Mouse (Mus musculus) MEL (cell line): Measurements from ENCODE around the gene Riok1. TPM values are rescaled to one million over a fixed set of nuclear protein-coding genes. Genes with fewer than 3 reads are reported as not detected.

Source experiments
- DNase-seq: peaks from one replicate; pipeline ENCODE4 v3.0.0; 2011; ENCODE audit warnings: low read depth, low spot score
- H3K27ac ChIP-seq: 2 replicates; pipeline ENCODE4 v1.5.1; 2012; ENCODE audit warnings: low read depth, mild to moderate bottlenecking, control low read depth, low read length, moderate library complexity; ENCODE audit not compliant: control insufficient read depth
- H3K27me3 ChIP-seq, 2 experiments: fragments of 150-350 bp in 1 of 2; sonication (generic) in 1 of 2; 2 replicates each; pipeline ENCODE4 v1.6.1; 2012; ENCODE audit warnings: low read length in 2 of 2, mild to moderate bottlenecking in 2 of 2, improper control_type of control experiment in 1 of 2, moderate library complexity in 1 of 2; ENCODE audit not compliant: insufficient read depth in 2 of 2, control insufficient read depth in 1 of 2
- H3K36me3 ChIP-seq, 2 experiments: 2 replicates each; pipeline ENCODE4 v1.6.1; 2012 to 2014; ENCODE audit warnings: low read length in 2 of 2, improper control_type of control experiment in 1 of 2, inconsistent platforms in 1 of 2, mild to moderate bottlenecking in 1 of 2; ENCODE audit not compliant: insufficient read depth in 2 of 2, control insufficient read depth in 1 of 2
- H3K4me1 ChIP-seq, 2 experiments: fragments of 150-350 bp in 1 of 2; sonication (generic) in 1 of 2; 2 replicates each; pipeline ENCODE4 v1.6.1; 2012; ENCODE audit warnings: low read length in 2 of 2, improper control_type of control experiment in 1 of 2, mild to moderate bottlenecking in 1 of 2; ENCODE audit not compliant: insufficient read depth in 2 of 2, control insufficient read depth in 1 of 2
- H3K4me3 ChIP-seq, 2 experiments: fragments of 150-350 bp in 1 of 2; sonication (generic) in 1 of 2; 2 replicates each; pipeline ENCODE4 v1.5.1; 2012; ENCODE audit warnings: low read depth in 2 of 2, low read length in 2 of 2, mild to moderate bottlenecking in 2 of 2, moderate library complexity in 2 of 2, control low read depth in 1 of 2, improper control_type of control experiment in 1 of 2; ENCODE audit not compliant: control insufficient read depth in 1 of 2, insufficient read depth in 1 of 2
- H3K79me2 ChIP-seq: 2 replicates; pipeline ENCODE4 v1.6.1; 2012; ENCODE audit warnings: mild to moderate bottlenecking, low read length, moderate library complexity; ENCODE audit not compliant: control insufficient read depth, poor library complexity, insufficient read depth
- H3K9ac ChIP-seq: 2 replicates; pipeline ENCODE4 v1.6.1; 2012; ENCODE audit warnings: low read depth, mild to moderate bottlenecking, control low read depth, low read length, moderate library complexity; ENCODE audit not compliant: control insufficient read depth, poor library complexity, severe bottlenecking
- H3K9me3 ChIP-seq: fragments of 150-350 bp; sonication (generic); replicated peaks from 2 replicates; pipeline ENCODE4 v1.6.1; 2012; ENCODE audit warnings: mild to moderate bottlenecking, low read length, improper control_type of control experiment, moderate library complexity; ENCODE audit not compliant: insufficient read depth
- BHLHE40 ChIP-seq: IDR thresholded peaks from 2 replicates; pipeline ENCODE4 v1.6.1; 2012; ENCODE audit warnings: low read depth, mild to moderate bottlenecking, inconsistent platforms, low read length, improper control_type of control experiment, borderline replicate concordance
- CHD1 ChIP-seq: IDR thresholded peaks from 2 replicates; pipeline ENCODE4 v1.6.1; 2012; ENCODE audit warnings: low read depth, mild to moderate bottlenecking, inconsistent platforms, low read length, improper control_type of control experiment
- CHD2 ChIP-seq: IDR thresholded peaks from 2 replicates; pipeline ENCODE4 v1.6.1; 2011; ENCODE audit warnings: low read length, improper control_type of control experiment
- CTCF ChIP-seq, 3 experiments: IDR thresholded peaks in 2 of 3; conservative IDR thresholded peaks in 1 of 3; 2 replicates each; pipeline ENCODE4 v1.5.1; 2011 to 2012; ENCODE audit warnings: low read length in 3 of 3, low read depth in 2 of 3, mild to moderate bottlenecking in 2 of 3, improper control_type of control experiment in 1 of 3, inconsistent platforms in 1 of 3, mixed read lengths in 1 of 3, moderate library complexity in 1 of 3; ENCODE audit not compliant: control insufficient read depth in 1 of 3, insufficient read depth in 1 of 3, poor library complexity in 1 of 3, severe bottlenecking in 1 of 3
- E2F4 ChIP-seq: IDR thresholded peaks from 2 replicates; pipeline ENCODE4 v1.6.1; 2011; ENCODE audit warnings: low read depth, low read length, improper control_type of control experiment, borderline replicate concordance
- ELF1 ChIP-seq: IDR thresholded peaks from 2 replicates; pipeline ENCODE4 v1.6.1; 2014; ENCODE audit warnings: low read depth, mild to moderate bottlenecking, inconsistent platforms, low read length, improper control_type of control experiment, moderate library complexity
- EP300 ChIP-seq, 2 experiments: IDR thresholded peaks; 2 replicates each; pipeline ENCODE4 v1.6.1; 2011; ENCODE audit warnings: improper control_type of control experiment in 2 of 2, low read length in 2 of 2, low read depth in 1 of 2, mild to moderate bottlenecking in 1 of 2
- ETS1 ChIP-seq: IDR thresholded peaks from 2 replicates; pipeline ENCODE4 v1.6.1; 2012; ENCODE audit warnings: low read depth, mild to moderate bottlenecking, inconsistent platforms, low read length, improper control_type of control experiment, moderate library complexity
- HCFC1 ChIP-seq: IDR thresholded peaks from 2 replicates; pipeline ENCODE4 v1.6.1; 2012; ENCODE audit warnings: low read depth, mild to moderate bottlenecking, inconsistent platforms, low read length, improper control_type of control experiment, moderate library complexity
- JUND ChIP-seq: IDR thresholded peaks from 2 replicates; pipeline ENCODE4 v1.6.1; 2011; ENCODE audit warnings: low read depth, mild to moderate bottlenecking, improper control_type of control experiment, low read length
- KAT2A ChIP-seq: conservative IDR thresholded peaks from 2 replicates; pipeline ENCODE4 v1.6.1; 2012; ENCODE audit warnings: low read depth, low read length, improper control_type of control experiment, inconsistent platforms
- MAFK ChIP-seq: IDR thresholded peaks from 2 replicates; pipeline ENCODE4 v1.6.1; 2011; ENCODE audit warnings: low read depth, mild to moderate bottlenecking, low read length, improper control_type of control experiment, borderline replicate concordance
- MAX ChIP-seq: IDR thresholded peaks from 2 replicates; pipeline ENCODE4 v1.6.1; 2011; ENCODE audit warnings: low read length, improper control_type of control experiment
- MAZ ChIP-seq: IDR thresholded peaks from 2 replicates; pipeline ENCODE4 v1.6.1; 2012; ENCODE audit warnings: low read depth, mild to moderate bottlenecking, inconsistent platforms, low read length, improper control_type of control experiment
- MEF2A ChIP-seq: IDR thresholded peaks from 2 replicates; pipeline ENCODE4 v1.6.1; 2014; ENCODE audit warnings: low read depth, mild to moderate bottlenecking, inconsistent platforms, low read length, improper control_type of control experiment; ENCODE audit not compliant: poor library complexity, insufficient replicate concordance, severe bottlenecking; ENCODE audit errors: extremely low read depth
- MXI1 ChIP-seq: IDR thresholded peaks from 2 replicates; pipeline ENCODE4 v1.6.1; 2011; ENCODE audit warnings: mild to moderate bottlenecking, low read depth, low read length, improper control_type of control experiment
- MYB ChIP-seq: IDR thresholded peaks from 2 replicates; pipeline ENCODE4 v1.6.1; 2011; ENCODE audit warnings: mild to moderate bottlenecking, low read depth, low read length, improper control_type of control experiment
- MYC ChIP-seq: IDR thresholded peaks from 2 replicates; pipeline ENCODE4 v1.6.1; 2011; ENCODE audit warnings: low read depth, mild to moderate bottlenecking, low read length, improper control_type of control experiment, moderate library complexity
- NELFE ChIP-seq: IDR thresholded peaks from 2 replicates; pipeline ENCODE4 v1.6.1; 2011; ENCODE audit warnings: low read depth, low read length, improper control_type of control experiment
- NRF1 ChIP-seq: IDR thresholded peaks from 2 replicates; pipeline ENCODE4 v1.6.1; 2014; ENCODE audit warnings: low read depth, mild to moderate bottlenecking, inconsistent platforms, low read length, improper control_type of control experiment, moderate library complexity; ENCODE audit not compliant: poor library complexity, insufficient read depth, severe bottlenecking
- POLR2A ChIP-seq, 2 experiments: IDR thresholded peaks; 2 replicates each; pipeline ENCODE4 v1.6.1; 2011 to 2012; ENCODE audit warnings: low read length in 2 of 2, mild to moderate bottlenecking in 2 of 2, control low read depth in 1 of 2, improper control_type of control experiment in 1 of 2, low read depth in 1 of 2, moderate library complexity in 1 of 2; ENCODE audit not compliant: control insufficient read depth in 1 of 2, insufficient read depth in 1 of 2, poor library complexity in 1 of 2
- POLR2AphosphoS2 ChIP-seq: IDR thresholded peaks from 2 replicates; pipeline ENCODE4 v1.6.1; 2011; ENCODE audit warnings: low read length, improper control_type of control experiment
- POLR2AphosphoS5 ChIP-seq: IDR thresholded peaks from 2 replicates; pipeline ENCODE4 v1.6.1; 2012; ENCODE audit warnings: low read depth, borderline replicate concordance, mild to moderate bottlenecking, inconsistent platforms, low read length, moderate library complexity, mixed read lengths
- RAD21 ChIP-seq: IDR thresholded peaks from 2 replicates; pipeline ENCODE4 v1.6.1; 2011; ENCODE audit warnings: mild to moderate bottlenecking, low read depth, low read length, improper control_type of control experiment
- RCOR1 ChIP-seq: IDR thresholded peaks from 2 replicates; pipeline ENCODE4 v1.6.1; 2012; ENCODE audit warnings: low read depth, mild to moderate bottlenecking, inconsistent platforms, low read length, improper control_type of control experiment
- SIN3A ChIP-seq: IDR thresholded peaks from 2 replicates; pipeline ENCODE4 v1.6.1; 2012; ENCODE audit warnings: low read length, improper control_type of control experiment, inconsistent platforms
- TAL1 ChIP-seq: IDR thresholded peaks from 2 replicates; pipeline ENCODE4 v1.6.1; 2012; ENCODE audit warnings: mild to moderate bottlenecking, inconsistent platforms, low read length, moderate library complexity, mixed read lengths
- TBP ChIP-seq: IDR thresholded peaks from 2 replicates; pipeline ENCODE4 v1.8.0; 2011; ENCODE audit warnings: low read depth, low read length, improper control_type of control experiment
- TCF12 ChIP-seq: IDR thresholded peaks from 2 replicates; pipeline ENCODE4 v1.6.1; 2014; ENCODE audit warnings: low read depth, mild to moderate bottlenecking, inconsistent platforms, low read length, improper control_type of control experiment, moderate library complexity
- UBTF ChIP-seq: IDR thresholded peaks from 2 replicates; pipeline ENCODE4 v1.6.1; 2012; ENCODE audit warnings: low read depth, mild to moderate bottlenecking, inconsistent platforms, low read length, improper control_type of control experiment, moderate library complexity, borderline replicate concordance; ENCODE audit not compliant: insufficient read depth
- USF1 ChIP-seq: IDR thresholded peaks from 2 replicates; pipeline ENCODE4 v1.6.1; 2014; ENCODE audit warnings: low read depth, mild to moderate bottlenecking, inconsistent platforms, low read length, improper control_type of control experiment, moderate library complexity
- USF2 ChIP-seq, 2 experiments: IDR thresholded peaks; 2 replicates each; pipeline ENCODE4 v1.6.1; 2011 to 2012; ENCODE audit warnings: improper control_type of control experiment in 2 of 2, low read length in 2 of 2, borderline replicate concordance in 1 of 2, inconsistent platforms in 1 of 2, low read depth in 1 of 2, mild to moderate bottlenecking in 1 of 2; ENCODE audit not compliant: insufficient read depth in 1 of 2
- ZC3H11A ChIP-seq: IDR thresholded peaks from 2 replicates; pipeline ENCODE4 v1.6.1; 2012; ENCODE audit warnings: low read depth, mild to moderate bottlenecking, inconsistent platforms, low read length, improper control_type of control experiment
- ZKSCAN1 ChIP-seq: IDR thresholded peaks from 2 replicates; pipeline ENCODE4 v1.6.1; 2012; ENCODE audit warnings: low read depth, mild to moderate bottlenecking, inconsistent platforms, low read length, improper control_type of control experiment, moderate library complexity
- ZMIZ1 ChIP-seq: IDR thresholded peaks from 2 replicates; pipeline ENCODE4 v1.6.1; 2012; ENCODE audit warnings: low read depth, mild to moderate bottlenecking, inconsistent platforms, low read length, improper control_type of control experiment, moderate library complexity
- ZNF384 ChIP-seq: IDR thresholded peaks from 2 replicates; pipeline ENCODE4 v1.6.1; 2012; ENCODE audit warnings: low read depth, mild to moderate bottlenecking, inconsistent platforms, low read length, improper control_type of control experiment
- polyA plus RNA-seq, 2 experiments: library from polyadenylated mRNA; stranded (reverse) in 1 of 2; unstranded in 1 of 2; fragments of >175 nt in 1 of 2; fragments of >200 nt in 1 of 2; gene quantifications; 2 replicates each; pipeline versions ENCODE4 v1.2.1 to v1.2.4; 2012; ENCODE audit warnings: low replicate concordance in 2 of 2, low read depth in 1 of 2; ENCODE audit not compliant: insufficient read length in 2 of 2, insufficient read depth in 1 of 2, missing spikeins in 1 of 2
- total RNA-seq: library from RNA; depleted of rRNA; stranded (reverse); fragments of 300-350 nt; gene quantifications from 2 replicates; pipeline ENCODE4 v1.2.3, GENCODE M21; 2012

Riok1 gene
- total and polyA plus RNA-seq, 3 experiments = 40.5 to 43.7 TPM; not detected in 1

DNA sequence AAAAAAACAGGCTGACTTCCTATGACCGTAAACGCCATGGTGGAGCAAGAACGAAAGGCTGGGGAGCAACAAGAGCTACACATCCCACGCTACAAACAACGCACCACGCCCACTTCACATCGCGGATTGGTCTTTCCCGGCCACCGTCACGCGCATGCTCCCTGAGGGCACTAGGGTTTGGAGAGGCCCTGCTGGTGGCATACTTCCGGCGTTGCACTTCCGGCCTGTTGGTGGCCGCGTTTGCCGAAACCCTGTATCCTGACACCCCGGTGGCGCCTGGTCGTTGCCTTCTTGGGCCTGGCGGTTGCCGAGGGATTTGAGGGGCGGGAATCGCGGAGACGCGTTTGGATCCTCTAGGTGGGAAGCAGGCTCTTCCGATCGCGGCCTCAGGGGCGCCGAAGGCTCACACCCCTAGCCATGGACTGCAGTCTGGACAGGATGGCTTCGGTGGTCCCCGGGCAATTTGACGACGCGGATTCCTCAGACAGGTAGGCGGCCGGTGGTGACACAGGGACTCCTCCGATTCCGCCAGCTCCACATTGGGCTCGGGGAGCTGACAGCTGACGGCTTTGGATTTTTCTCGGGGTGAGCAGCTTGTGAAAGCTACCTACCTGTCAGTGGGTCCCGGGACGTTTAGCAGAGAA is 371 bp downstream of the Riok1 start, which contains the start of gene Cage1:
Gene Cage1 (minus strand): TSS at position 26 of the 644 bp plus-strand sequence.
- H3K36me3 ChIP-seq = peaks cover 9 to 20% of the 10 kb centered on the region in 2 experiments
- H3K9ac ChIP-seq = peak within 1 kb of the TSS; percentile 88
- peak; percentile 98 for DNase-seq
- H3K27ac ChIP-seq = peak within 1 kb of the TSS; percentile 80
- H3K9me3 ChIP-seq = no peaks in the 10 kb centered on the region
- H3K27me3 ChIP-seq = no peaks in the 10 kb centered on the region
- peak within 1 kb of the TSS; percentile 76 to 87 for H3K4me3 ChIP-seq
- peaks cover 2 to 9% of the 10 kb centered on the region in 2 experiments; a peak in 3 of 4 replicates for H3K4me1 ChIP-seq
- H3K79me2 ChIP-seq = peaks cover 31% of the 10 kb centered on the region
- TF ChIP-seq CHD2 = no peak
- TF ChIP-seq CHD1 = no peak
- TF ChIP-seq MAX = peak; percentile 86
- TF ChIP-seq MYB = no peak
- peak; percentile 33; the same call in 1 of the 2 replicates for TF ChIP-seq USF1
- peak; percentile 97 for TF ChIP-seq MXI1
- no peak for TF ChIP-seq RAD21
- no peak for TF ChIP-seq E2F4
- TF ChIP-seq KAT2A = peak; percentile 90
- peak; percentile 70 for TF ChIP-seq TCF12
- TF ChIP-seq ZC3H11A = no peak
- no peak for TF ChIP-seq POLR2AphosphoS5
- TF ChIP-seq MYC = peak; percentile 94
- TF ChIP-seq MAFK = no peak
- TF ChIP-seq ZNF384 = 0 out of 2 replicates have a peak, but pooled peaks have one; percentile 17
- TF ChIP-seq HCFC1 = peak; percentile 96
- TF ChIP-seq ZMIZ1 = peak; percentile 72; the same call in 1 of the 2 replicates
- TF ChIP-seq NELFE = peak; percentile 82
- TF ChIP-seq TBP = peak; percentile 90
- 0 out of 2 replicates have a peak, but pooled peaks have one; percentile 25 for TF ChIP-seq RCOR1
- peak; percentile 65; the same call in 1 of the 2 replicates for TF ChIP-seq POLR2AphosphoS2
- TF ChIP-seq TAL1 = no peak
- TF ChIP-seq EP300 (IDR thresholded peaks at IDR 0.05; ENCODE audit: low read depth in 1 of 2, low read length in 2 of 2) = no peak; a peak in 1 of 4 replicates
- peak; percentile 96 for TF ChIP-seq ELF1
- no peak for TF ChIP-seq MEF2A
- TF ChIP-seq BHLHE40 = no peak
- no peak for TF ChIP-seq UBTF
- TF ChIP-seq NRF1 = peak; percentile 98
- no peak for TF ChIP-seq CTCF (IDR thresholded peaks at IDR 0.05 in 2 of 3, conservative IDR thresholded peaks at IDR 0.05 in 1 of 3; ENCODE audit: control insufficient read depth in 1 of 3, insufficient read depth in 1 of 3, low read depth in 2 of 3, low read length in 3 of 3, poor library complexity in 1 of 3, severe bottlenecking in 1 of 3)
- TF ChIP-seq SIN3A = peak; percentile 99
- no peak for TF ChIP-seq ZKSCAN1
- peak; percentile 34; the same call in 1 of the 2 replicates for TF ChIP-seq MAZ
- no peak for TF ChIP-seq USF2 (IDR thresholded peaks at IDR 0.05; ENCODE audit: borderline replicate concordance in 1 of 2, insufficient read depth in 1 of 2, low read depth in 1 of 2, low read length in 2 of 2)
- TF ChIP-seq JUND = no peak
- TF ChIP-seq ETS1 = peak; percentile 47; the same call in 1 of the 2 replicates
- peak; percentile 78 to 89 for TF ChIP-seq POLR2A (IDR thresholded peaks at IDR 0.05; ENCODE audit: control insufficient read depth in 1 of 2, insufficient read depth in 1 of 2, low read depth in 1 of 2, low read length in 2 of 2, poor library complexity in 1 of 2)
